Comparison of ENCODE assay signal across 17 mouse cellular contexts in genomic region chr7:75431043-75431442, GRCm38 (mm10). TPM values are rescaled to one million over a fixed set of nuclear protein-coding genes. Genes with fewer than 3 reads are reported as not detected.
DNase-seq lines count a peak whose midpoint lies in the region; ATAC-seq and TF ChIP-seq lines count a peak whose summit lies in the region.
"Had no signal": no experiment of that assay in that cellular context is flagged by ENCODE, and none has a peak within 500 bp of the region (broad histone marks: within the 10 kb centered on the region; RNA-seq: fewer than 3 reads in every experiment).

No protein-coding gene starts in this region.

- H3K27me3 ChIP-seq in heart, embryonic 11.5 days (ENCODE audit: control insufficient read depth, insufficient read depth, low read length): no peaks in the 10 kb centered on the region
- H3K27me3 ChIP-seq in kidney, postnatal 0 days (ENCODE audit: insufficient read depth, low read length): no peaks in the 10 kb centered on the region
- no peaks in the 10 kb centered on the region for H3K27me3 ChIP-seq in heart, embryonic 16.5 days (ENCODE audit: control insufficient read depth, insufficient read depth, low read length)
- H3K27me3 ChIP-seq: embryonic facial prominence, embryonic 13.5 days; hindbrain, embryonic 13.5 days; midbrain, embryonic 15.5 days; neural tube, embryonic 15.5 days had no signal

- 20% methylated on average over 7 of the region's 7 CpGs for WGBS in heart, embryonic 11.5 days (ENCODE audit: insufficient replicate concordance)
- WGBS in kidney, postnatal 0 days: 11% methylated on average over 7 of the region's 7 CpGs
- 11% methylated on average over 7 of the region's 7 CpGs for WGBS in heart, embryonic 16.5 days

- H3K36me3 ChIP-seq in heart, embryonic 11.5 days (ENCODE audit: control insufficient read depth, insufficient read depth, low read length): no peaks in the 10 kb centered on the region
- no peaks in the 10 kb centered on the region for H3K36me3 ChIP-seq in kidney, postnatal 0 days (ENCODE audit: insufficient read depth, low read length)
- H3K36me3 ChIP-seq in heart, embryonic 16.5 days (ENCODE audit: control insufficient read depth, insufficient read depth): no peaks in the 10 kb centered on the region
- H3K36me3 ChIP-seq: embryonic facial prominence, embryonic 13.5 days; hindbrain, embryonic 13.5 days; limb, embryonic 10.5 days; midbrain, embryonic 15.5 days; neural tube, embryonic 15.5 days had no signal

- H3K4me3 ChIP-seq in heart, embryonic 11.5 days (ENCODE audit: low read depth, low read length): no peak overlapping the region
- no peak overlapping the region for H3K4me3 ChIP-seq in kidney, postnatal 0 days (replicated peaks; ENCODE audit: low read depth, low read length)
- H3K4me3 ChIP-seq in heart, embryonic 16.5 days (ENCODE audit: low read length): no peak overlapping the region
- H3K4me3 ChIP-seq: embryonic facial prominence, embryonic 13.5 days; hindbrain, embryonic 13.5 days; limb, embryonic 10.5 days; midbrain, embryonic 15.5 days; neural tube, embryonic 15.5 days had no signal

- no peak for DNase-seq in heart, postnatal 14 days
- peak; percentile 56 for DNase-seq in kidney, postnatal 0 days (ENCODE audit: low spot score)
- DNase-seq in kidney, adult 11 months: no peak
- peak; percentile 11 for DNase-seq in retina, postnatal 7 days (ENCODE audit: low read depth, low spot score)
- DNase-seq in urinary bladder, postnatal 10 days (ENCODE audit: low spot score): no peak
- DNase-seq: cerebellum, adult 2 months; cerebellum, postnatal 36 days; liver, postnatal 0 days; thymus, adult 2 months had no signal

- H3K27ac ChIP-seq in heart, embryonic 11.5 days (ENCODE audit: low read depth, low read length): peak overlapping the region; percentile 18
- no peak overlapping the region for H3K27ac ChIP-seq in kidney, postnatal 0 days
- H3K27ac ChIP-seq in heart, embryonic 16.5 days (ENCODE audit: low read length): peak overlapping the region; percentile 87
- H3K27ac ChIP-seq: embryonic facial prominence, embryonic 13.5 days; hindbrain, embryonic 13.5 days; limb, embryonic 10.5 days; midbrain, embryonic 15.5 days; neural tube, embryonic 15.5 days had no signal

- 0 out of 2 replicates have a peak, but pooled peaks have one; percentile 61 for ATAC-seq in heart, embryonic 11.5 days (replicated peaks; ENCODE audit: insufficient number of reproducible peaks, low FRiP score, low TSS enrichment)
- ATAC-seq in kidney, postnatal 0 days (replicated peaks; ENCODE audit: low FRiP score, low read depth): no peak
- ATAC-seq in heart, embryonic 16.5 days (replicated peaks; ENCODE audit: extremely low read depth, insufficient read depth, low FRiP score): peak; percentile 62
- ATAC-seq: forebrain, embryonic 14.5 days; liver, postnatal 0 days; midbrain, embryonic 15.5 days had no signal

- H3K4me2 ChIP-seq in heart, embryonic 11.5 days: peak overlapping the region; percentile 27; the same call in 1 of the 2 replicates
- no peak overlapping the region for H3K4me2 ChIP-seq in kidney, postnatal 0 days (ENCODE audit: low read length)
- H3K4me2 ChIP-seq in heart, embryonic 16.5 days (ENCODE audit: low read depth, low read length): peak overlapping the region; percentile 37
- H3K4me2 ChIP-seq: embryonic facial prominence, embryonic 13.5 days; hindbrain, embryonic 13.5 days; midbrain, embryonic 15.5 days; neural tube, embryonic 15.5 days had no signal

- TF ChIP-seq CTCF in kidney, postnatal 0 days (IDR thresholded peaks at IDR 0.05; ENCODE audit: low read depth): no peak

- no peaks in the 10 kb centered on the region for H3K9me3 ChIP-seq in heart, embryonic 11.5 days (replicated peaks; ENCODE audit: control insufficient read depth, low read length)
- H3K9me3 ChIP-seq in kidney, postnatal 0 days (replicated peaks; ENCODE audit: low read length): no peaks in the 10 kb centered on the region
- no peaks in the 10 kb centered on the region for H3K9me3 ChIP-seq in heart, embryonic 16.5 days (replicated peaks; ENCODE audit: control insufficient read depth, low read length)
- H3K9me3 ChIP-seq: embryonic facial prominence, embryonic 13.5 days; hindbrain, embryonic 13.5 days; limb, embryonic 10.5 days; midbrain, embryonic 15.5 days; neural tube, embryonic 15.5 days had no signal

- intact Hi-C loops in heart, postnatal 14 days (cut with DNase I): loop anchor here (5.0 kb wide), 1 partner anchor 59 kb away; no protein-coding TSS in a partner anchor

- no peak overlapping the region for H3K9ac ChIP-seq in heart, embryonic 11.5 days (ENCODE audit: low read depth, low read length)
- H3K9ac ChIP-seq in kidney, postnatal 0 days (ENCODE audit: low read depth, low read length): no peak overlapping the region
- peak overlapping the region; percentile 51 for H3K9ac ChIP-seq in heart, embryonic 16.5 days (ENCODE audit: low read length)
- H3K9ac ChIP-seq: embryonic facial prominence, embryonic 13.5 days; hindbrain, embryonic 13.5 days; liver, postnatal 0 days; midbrain, embryonic 15.5 days; neural tube, embryonic 15.5 days had no signal

- peaks cover 20% of the 10 kb centered on the region for H3K4me1 ChIP-seq in heart, embryonic 11.5 days (ENCODE audit: control insufficient read depth, insufficient read depth, low read length)
- no peaks in the 10 kb centered on the region for H3K4me1 ChIP-seq in kidney, postnatal 0 days (replicated peaks; ENCODE audit: insufficient read depth, low read length)
- H3K4me1 ChIP-seq in heart, embryonic 16.5 days (ENCODE audit: control insufficient read depth, insufficient read depth, low read length): peaks cover 28% of the 10 kb centered on the region
- H3K4me1 ChIP-seq: hindbrain, embryonic 13.5 days; midbrain, embryonic 15.5 days; neural tube, embryonic 15.5 days had no signal

RNA-seq across cellular contexts. Expression of gene Akap13, which starts 24.3 kb away (rescaled TPM):
- polyA plus RNA-seq in heart, embryonic 11.5 days (2014; fragmentation: Nextera tagmentation; extraction: Ambion mirVana): 49.0 and 68.1 TPM in 2 replicates
- 10 to 100 TPM; 76.2 to 80.5 TPM for total RNA-seq in heart, postnatal 14 days (2021)
- polyA plus RNA-seq in kidney, postnatal 0 days (2015; fragmentation: Nextera tagmentation; extraction: Ambion mirVana): 24.3 and 27.9 TPM in 2 replicates
- polyA plus RNA-seq in heart, embryonic 16.5 days (2015; fragmentation: Nextera tagmentation; extraction: Ambion mirVana): 45.4 and 47.3 TPM in 2 replicates

Comparison
In these comparisons a context has a peak if more than half of its experiments do, and no peak if none do; other contexts are left out.
1. DNase-seq: peak in kidney, postnatal 0 days (single experiment) and retina, postnatal 7 days (single experiment); none in heart, postnatal 14 days (0 of 2), kidney, adult 11 months (single experiment) and urinary bladder, postnatal 10 days (single experiment).